Mouse (Mus musculus) kidney, postnatal 0 days (tissue): Measurements from ENCODE around the gene Gm49384. TPM values are rescaled to one million over a fixed set of nuclear protein-coding genes. Genes with fewer than 3 reads are reported as not detected.

Experiments used
- ATAC-seq: fragments of 200-750 bp; cut with Nextera tagmentation; replicated peaks from 2 replicates; pipeline ENCODE4 v1.8.0; 2017; ENCODE audit warnings: low read depth, moderate number of reproducible peaks, moderate TSS enrichment, moderate library complexity; ENCODE audit not compliant: low FRiP score
- DNase-seq: peaks from one replicate; pipeline ENCODE4 v3.0.0-alpha.2; 2016; ENCODE audit warnings: low spot score
- H3K27ac ChIP-seq: fragments of 300-500 bp; sonication (generic); 2 replicates; pipeline ENCODE4 v1.5.1; 2014; ENCODE audit warnings: mild to moderate bottlenecking
- H3K27me3 ChIP-seq: fragments of 300-500 bp; sonication (generic); 2 replicates; pipeline ENCODE4 v1.6.1; 2014; ENCODE audit warnings: low read length, mixed read lengths; ENCODE audit not compliant: insufficient read depth
- H3K36me3 ChIP-seq: fragments of 300-500 bp; sonication (generic); 2 replicates; pipeline ENCODE4 v1.6.1; 2014; ENCODE audit warnings: low read length, mixed read lengths; ENCODE audit not compliant: insufficient read depth
- H3K4me1 ChIP-seq: fragments of 300-500 bp; sonication (generic); replicated peaks from 2 replicates; pipeline ENCODE4 v1.6.1; 2014; ENCODE audit warnings: antibody characterized with exemption, low read length, mixed read lengths; ENCODE audit not compliant: insufficient read depth
- H3K4me2 ChIP-seq: fragments of 300-500 bp; sonication (generic); 2 replicates; pipeline ENCODE4 v1.6.1; 2014; ENCODE audit warnings: mild to moderate bottlenecking, low read length, moderate library complexity, mixed read lengths
- H3K4me3 ChIP-seq: fragments of 300-500 bp; sonication (generic); replicated peaks from 2 replicates; pipeline ENCODE4 v1.5.1; 2014; ENCODE audit warnings: low read depth, low read length
- H3K9ac ChIP-seq: fragments of 300-500 bp; sonication (generic); 2 replicates; pipeline ENCODE4 v1.6.1; 2014; ENCODE audit warnings: low read depth, low read length
- H3K9me3 ChIP-seq: fragments of 300-500 bp; sonication (generic); replicated peaks from 2 replicates; pipeline ENCODE4 v1.6.1; 2016; ENCODE audit warnings: low read length, inconsistent platforms, mixed read lengths
- CTCF ChIP-seq: IDR thresholded peaks from 2 replicates; pipeline ENCODE4 v1.5.1; 2016; ENCODE audit warnings: antibody characterized with exemption, low read depth, mild to moderate bottlenecking, moderate library complexity
- WGBS: fragments of 180-500 bp; shearing (Covaris S2); extraction: QIAGEN DNeasy Blood & Tissue Kit; methylation state at CpG from one replicate; pipeline ENCODE4 v1.1.7; 2014; 5-methylcytosine and 5-hydroxymethylcytosine counted together
- polyA plus RNA-seq: library from polyadenylated mRNA; unstranded; fragments of >200 nt; fragmentation: Nextera tagmentation; extraction: Ambion mirVana; gene quantifications from 2 replicates; pipeline ENCODE4 v1.2.1, GENCODE M21; 2015

Gm49384 gene
- polyA plus RNA-seq, 1 experiment from 2014 or later: 17.1 TPM

DNA sequence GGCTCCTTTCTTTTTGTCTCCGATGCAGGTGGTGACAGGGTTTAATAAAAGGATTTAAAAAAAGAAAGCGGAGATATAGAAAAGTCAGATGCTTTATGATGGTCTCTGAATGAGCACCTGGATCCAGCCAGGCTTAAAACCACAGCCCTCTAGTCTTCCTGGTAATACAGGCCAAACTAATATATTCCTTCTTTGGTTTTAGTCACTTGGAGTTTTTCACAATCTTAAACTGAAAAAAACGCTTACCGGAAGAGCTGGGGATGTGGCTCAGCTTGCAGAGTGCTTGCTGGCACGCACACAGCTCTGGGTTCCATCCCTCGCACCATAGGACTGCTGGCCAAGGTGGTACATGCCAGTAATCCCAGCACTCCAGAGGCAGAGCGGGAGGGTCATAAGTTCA is 12.5 kb upstream of the Gm49384 start:
- H3K4me2 ChIP-seq: no peak overlapping the region
- ATAC-seq (no peak), DNase-seq (no peak)
- H3K9ac ChIP-seq: no peak overlapping the region
- H3K4me3 ChIP-seq: no peak overlapping the region
- no peak overlapping the region for H3K27ac ChIP-seq
- H3K27me3 ChIP-seq: no peaks in the 10 kb centered on the region
- TF ChIP-seq CTCF: no peak
- WGBS: 93% methylated on average over 7 of the region's 7 CpGs
- H3K36me3 ChIP-seq: peaks cover 18% of the 10 kb centered on the region; the same call in 1 of the 2 replicates
- H3K4me1 ChIP-seq: no peaks in the 10 kb centered on the region
- H3K9me3 ChIP-seq: no peaks in the 10 kb centered on the region

DNA sequence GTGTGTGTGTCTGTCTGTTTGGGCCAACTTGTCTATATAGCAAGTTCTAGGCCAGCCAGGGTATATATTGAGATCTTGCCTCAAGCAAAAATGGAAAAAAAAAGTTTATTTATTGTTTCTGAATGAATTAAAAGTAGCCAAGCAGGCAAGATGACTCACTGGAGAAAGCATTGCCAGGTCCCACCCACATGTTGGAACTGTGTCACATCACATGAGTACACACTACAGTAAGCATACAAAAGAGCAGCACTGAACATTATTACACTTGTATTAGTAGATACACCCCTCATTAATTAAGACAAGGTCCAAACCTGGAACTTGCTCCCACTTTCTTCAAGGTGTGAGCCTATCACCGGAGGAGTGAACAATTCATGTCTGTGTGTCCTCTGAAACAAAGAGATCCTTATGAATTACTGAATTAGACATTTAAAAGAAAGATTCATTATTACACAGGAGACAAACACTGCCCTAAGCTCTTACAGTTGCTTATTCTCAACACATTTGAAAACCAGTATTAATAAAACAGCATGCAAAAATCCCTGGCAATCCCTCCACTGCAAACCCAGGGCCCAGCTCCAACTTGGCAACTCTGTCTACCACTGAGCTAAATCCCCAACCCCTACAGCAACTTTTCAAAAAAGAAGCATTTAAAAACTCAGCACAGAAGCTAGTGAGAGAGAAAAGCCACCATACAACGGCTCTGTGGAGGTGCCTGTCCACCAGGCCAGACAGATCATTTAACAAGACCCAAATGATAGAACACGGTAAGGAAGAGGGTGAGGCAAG is 11.1 kb upstream of the Gm49384 start:
- H3K27me3 ChIP-seq: no peaks in the 10 kb centered on the region
- H3K9me3 ChIP-seq: no peaks in the 10 kb centered on the region
- peaks cover 18% of the 10 kb centered on the region; the same call in 1 of the 2 replicates for H3K36me3 ChIP-seq
- no peak overlapping the region for H3K4me3 ChIP-seq
- H3K4me2 ChIP-seq: no peak overlapping the region
- no peak for TF ChIP-seq CTCF
- H3K4me1 ChIP-seq: no peaks in the 10 kb centered on the region
- H3K9ac ChIP-seq: no peak overlapping the region
- DNase-seq: no peak
- WGBS: 93% methylated on average over 3 of the region's 3 CpGs
- H3K27ac ChIP-seq: no peak overlapping the region
- no peak for ATAC-seq

DNA sequence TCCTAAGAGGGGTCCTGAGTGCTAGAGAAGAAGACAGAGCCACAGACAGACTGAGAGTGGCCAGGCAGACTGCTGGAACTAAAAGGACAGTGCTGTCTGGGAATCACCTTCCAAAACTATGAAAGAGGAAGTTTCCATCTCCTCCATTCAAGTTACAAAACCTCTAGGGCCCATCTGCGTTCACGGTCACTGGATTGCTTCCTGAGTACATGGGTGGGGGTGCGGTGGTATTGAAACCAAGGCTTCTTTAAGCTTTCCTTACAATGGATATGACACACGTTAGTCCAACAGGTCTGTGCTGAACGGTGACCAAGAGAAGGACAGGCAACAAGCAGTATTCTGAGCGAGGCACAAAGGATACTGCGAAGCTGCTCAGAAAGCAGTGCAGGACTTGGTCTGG is 10.3 kb upstream of the Gm49384 start:
- H3K9ac ChIP-seq: no peak overlapping the region
- no peak for DNase-seq
- H3K36me3 ChIP-seq: peaks cover 17% of the 10 kb centered on the region; the same call in 1 of the 2 replicates
- WGBS: 89% methylated on average over 7 of the region's 7 CpGs
- no peaks in the 10 kb centered on the region for H3K27me3 ChIP-seq
- H3K9me3 ChIP-seq: no peaks in the 10 kb centered on the region
- no peak for TF ChIP-seq CTCF
- no peak overlapping the region for H3K4me3 ChIP-seq
- H3K4me2 ChIP-seq: no peak overlapping the region
- no peaks in the 10 kb centered on the region for H3K4me1 ChIP-seq
- no peak for ATAC-seq
- H3K27ac ChIP-seq: no peak overlapping the region

DNA sequence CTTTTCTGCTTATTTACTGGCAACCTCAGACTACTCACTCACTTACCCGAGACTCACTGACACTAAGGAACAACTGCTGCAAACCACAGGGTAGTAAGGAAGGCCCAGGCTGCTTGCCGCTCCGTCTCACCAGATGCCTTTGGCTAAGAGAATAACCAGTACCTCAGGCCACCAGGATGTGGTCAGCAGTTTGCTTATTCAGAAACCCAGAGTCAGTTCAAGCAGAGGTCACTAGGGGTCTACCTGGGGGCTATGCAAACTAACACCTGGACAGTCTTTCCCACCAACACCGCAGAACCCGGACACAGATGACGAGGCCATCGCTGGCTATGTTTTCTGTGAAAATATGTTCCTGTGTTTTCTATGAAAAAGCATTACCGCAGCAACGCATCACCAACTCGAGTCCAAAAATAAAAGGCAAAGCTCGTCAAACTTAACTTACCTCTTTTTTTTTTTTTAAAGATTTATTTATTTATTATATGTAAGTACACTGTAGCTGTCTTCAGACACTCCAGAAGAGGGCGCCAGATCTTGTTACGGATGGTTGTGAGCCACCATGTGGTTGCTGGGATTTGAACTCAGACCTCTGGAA is 9.2 kb upstream of the Gm49384 start:
- no peaks in the 10 kb centered on the region for H3K9me3 ChIP-seq
- no peak overlapping the region for H3K4me3 ChIP-seq
- no peak for DNase-seq
- no peak overlapping the region for H3K27ac ChIP-seq
- TF ChIP-seq CTCF: peak; percentile 24; the same call in 1 of the 2 replicates
- no peaks in the 10 kb centered on the region for H3K27me3 ChIP-seq
- H3K4me1 ChIP-seq: no peaks in the 10 kb centered on the region
- H3K4me2 ChIP-seq: no peak overlapping the region
- peaks cover 22% of the 10 kb centered on the region; the same call in 1 of the 2 replicates for H3K36me3 ChIP-seq
- no peak for ATAC-seq
- H3K9ac ChIP-seq: no peak overlapping the region
- 92% methylated on average over 13 of the region's 13 CpGs for WGBS

DNA sequence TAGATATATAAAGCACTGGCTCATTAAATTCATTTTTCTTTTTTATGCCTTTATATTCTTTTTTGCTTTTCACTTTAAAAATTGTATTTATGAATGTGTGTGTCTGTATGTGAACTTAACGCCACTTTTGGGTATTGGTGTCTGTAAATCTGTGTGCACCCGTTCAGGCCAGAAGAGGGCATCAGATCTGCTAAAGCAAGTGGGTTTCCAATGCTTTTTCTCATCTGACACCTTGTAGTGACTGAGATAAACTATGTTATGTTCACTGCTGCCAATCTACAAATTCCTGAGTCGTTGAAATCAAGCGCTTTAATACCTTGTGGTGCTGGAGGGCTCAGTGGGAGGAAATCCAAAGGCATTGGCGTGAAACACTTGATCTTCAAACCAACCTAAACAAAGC is 7.0 kb upstream of the Gm49384 start:
- peak; percentile 35 for DNase-seq
- Histone ChIP-seq H3K27me3 (no peaks in the 10 kb centered on the region), H3K4me1 (no peaks in the 10 kb centered on the region), H3K9me3 (no peaks in the 10 kb centered on the region), H3K27ac (no peak overlapping the region), H3K9ac (no peak overlapping the region), H3K4me2 (no peak overlapping the region), H3K4me3 (no peak overlapping the region), H3K36me3 (peaks cover 23% of the 10 kb centered on the region; the same call in 1 of the 2 replicates)
- WGBS: 81% methylated on average over 5 of the region's 5 CpGs
- TF ChIP-seq CTCF: peak; percentile 69
- ATAC-seq: no peak

DNA sequence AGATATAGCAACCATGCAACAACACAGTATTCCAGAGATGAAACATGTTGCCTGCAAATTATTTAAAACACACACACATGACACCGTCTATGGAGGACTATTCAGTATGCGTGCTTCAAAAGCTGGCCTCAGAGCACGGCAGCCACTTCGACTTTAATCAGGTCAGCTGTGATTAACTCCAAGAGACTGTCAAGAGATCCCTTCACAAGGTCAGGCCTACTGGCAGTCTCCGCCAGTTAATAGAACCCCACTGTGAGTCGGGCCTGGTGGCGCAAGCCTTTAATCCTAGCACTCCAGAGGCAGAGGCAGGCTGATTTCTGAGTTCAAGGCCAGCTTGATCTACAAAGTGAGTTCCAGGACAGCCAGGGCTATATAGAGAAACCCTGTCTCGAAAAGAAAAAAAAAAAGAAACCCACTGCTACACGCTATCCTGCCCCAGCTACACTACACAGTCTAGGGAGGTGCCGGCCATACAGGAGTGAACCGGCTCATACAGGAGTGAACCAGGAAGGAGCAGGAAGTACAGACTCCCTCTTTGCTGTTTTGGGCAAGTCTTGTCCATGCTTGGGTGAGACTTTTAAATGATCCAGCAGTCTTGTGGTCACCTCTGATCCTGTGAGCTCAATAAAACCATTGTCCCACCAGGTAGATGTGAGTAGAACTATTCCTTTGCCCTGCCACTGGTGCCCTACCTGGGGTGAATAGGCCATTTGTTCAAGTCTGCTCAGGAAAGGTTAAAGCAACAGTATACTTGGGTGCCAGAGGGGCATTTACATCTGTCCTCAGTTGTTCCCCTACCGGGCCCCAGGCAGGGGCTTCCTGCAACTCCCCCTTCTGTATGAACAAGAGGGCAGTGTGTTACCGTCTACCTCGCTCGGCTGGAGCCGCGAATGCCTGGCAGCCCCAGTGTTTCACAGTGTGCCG is 6.3 kb upstream of the Gm49384 start:
- ATAC-seq (peak; percentile 26; the same call in 1 of the 2 replicates), DNase-seq (no peak)
- H3K4me2 ChIP-seq: no peak overlapping the region
- no peaks in the 10 kb centered on the region for H3K27me3 ChIP-seq
- H3K4me1 ChIP-seq: no peaks in the 10 kb centered on the region
- H3K4me3 ChIP-seq: no peak overlapping the region
- peaks cover 23% of the 10 kb centered on the region; the same call in 1 of the 2 replicates for H3K36me3 ChIP-seq
- no peak for TF ChIP-seq CTCF
- WGBS: 84% methylated on average over 18 of the region's 18 CpGs
- no peak overlapping the region for H3K27ac ChIP-seq
- H3K9ac ChIP-seq: no peak overlapping the region
- no peaks in the 10 kb centered on the region for H3K9me3 ChIP-seq
